8 mouse cellular contexts compared by ENCODE assay signal in genomic region chr7:133121080-133121607, GRCm38 (mm10). TPM values are rescaled to one million over a fixed set of nuclear protein-coding genes. Genes with fewer than 3 reads are reported as not detected.
DNase-seq lines count a peak whose midpoint lies in the region; ATAC-seq and TF ChIP-seq lines count a peak whose summit lies in the region.

No protein-coding gene starts in this region.

- no peak for TF ChIP-seq POLR2A in liver, adult 2 months (IDR thresholded peaks at IDR 0.05; ENCODE audit: extremely low read depth, insufficient read depth, low read length)
- TF ChIP-seq POLR2A in myocyte (IDR thresholded peaks at IDR 0.05; ENCODE audit: insufficient read length, low read depth): no peak

- H3K4me2 ChIP-seq in embryonic facial prominence, embryonic 11.5 days (ENCODE audit: low read depth, low read length): peak overlapping the region; percentile 62
- H3K4me2 ChIP-seq in hindbrain, postnatal 0 days (ENCODE audit: low read depth, low read length): peak overlapping the region; percentile 98
- H3K4me2 ChIP-seq in myocyte (ENCODE audit: low read depth): peak overlapping the region; percentile 76

- H3K79me2 ChIP-seq in liver, adult 2 months (ENCODE audit: control insufficient read depth, insufficient read depth, low read length): no peaks in the 10 kb centered on the region; the same call in 1 of the 2 replicates
- peaks cover 54% of the 10 kb centered on the region for H3K79me2 ChIP-seq in myocyte (ENCODE audit: control insufficient read depth, insufficient read depth)

- no peak for DNase-seq in liver, adult 2 months (ENCODE audit: extremely low read depth, low read depth, low spot score)
- DNase-seq in liver: no peak
- DNase-seq in embryonic facial prominence, embryonic 11.5 days (ENCODE audit: low spot score): no peak
- DNase-seq in hindbrain, postnatal 0 days (ENCODE audit: low spot score): no peak
- no peak for DNase-seq in right cerebral cortex, adult 2 months (ENCODE audit: low spot score in 2 of 2)
- no peak for DNase-seq in cerebellum, postnatal 36 days
- no peak for DNase-seq in thymus, adult 18-20 months

- H3K4me1 ChIP-seq in liver, adult 2 months (ENCODE audit: control insufficient read depth, insufficient read depth, low read length): peaks cover 7% of the 10 kb centered on the region; the same call in 1 of the 2 replicates
- 0 out of 2 replicates have a peak, but pooled peaks cover 5% of the 10 kb centered on the region for H3K4me1 ChIP-seq in embryonic facial prominence, embryonic 11.5 days (ENCODE audit: control insufficient read depth, insufficient read depth, low read length)
- peaks cover 16% of the 10 kb centered on the region for H3K4me1 ChIP-seq in hindbrain, postnatal 0 days (ENCODE audit: insufficient read depth, low read length)

- peak overlapping the region; percentile 79 for H3K4me3 ChIP-seq in liver, adult 2 months (ENCODE audit: insufficient read depth, low read depth, low read length)
- peak overlapping the region; percentile 95 for H3K4me3 ChIP-seq in embryonic facial prominence, embryonic 11.5 days (ENCODE audit: low read depth, low read length)
- peak overlapping the region; percentile 91 for H3K4me3 ChIP-seq in hindbrain, postnatal 0 days (ENCODE audit: low read length)
- peak overlapping the region; percentile 45 for H3K4me3 ChIP-seq in myocyte

- no peak overlapping the region for H3K27ac ChIP-seq in liver, adult 2 months (replicated peaks; ENCODE audit: insufficient read depth, low read depth, low read length)
- H3K27ac ChIP-seq in embryonic facial prominence, embryonic 11.5 days (replicated peaks; ENCODE audit: low read depth, low read length): peak overlapping the region; percentile 99
- H3K27ac ChIP-seq in hindbrain, postnatal 0 days: peak overlapping the region; percentile 94

- ATAC-seq in embryonic facial prominence, embryonic 11.5 days (replicated peaks; ENCODE audit: insufficient number of reproducible peaks, low FRiP score, low TSS enrichment, low read depth): no peak
- no peak for ATAC-seq in hindbrain, postnatal 0 days

- 11% methylated on average over 14 of the region's 14 CpGs for WGBS in liver, adult 2 months
- under 1% methylated on average over 14 of the region's 14 CpGs for WGBS in embryonic facial prominence, embryonic 11.5 days
- WGBS in hindbrain, postnatal 0 days: 4% methylated on average over 14 of the region's 14 CpGs

- H3K36me3 ChIP-seq in liver, adult 2 months (ENCODE audit: control insufficient read depth, insufficient read depth, low read length): no peaks in the 10 kb centered on the region
- no peaks in the 10 kb centered on the region for H3K36me3 ChIP-seq in embryonic facial prominence, embryonic 11.5 days (replicated peaks; ENCODE audit: control insufficient read depth, insufficient read depth, low read depth, low read length)
- H3K36me3 ChIP-seq in hindbrain, postnatal 0 days (ENCODE audit: insufficient read depth, low read length): no peaks in the 10 kb centered on the region
- no peaks in the 10 kb centered on the region for H3K36me3 ChIP-seq in myocyte (ENCODE audit: control insufficient read depth, insufficient read depth)

- peak overlapping the region; percentile 86 for H3ac ChIP-seq in myocyte (ENCODE audit: control insufficient read depth, insufficient read length)

- no peak for TF ChIP-seq CTCF in liver, adult 2 months (IDR thresholded peaks at IDR 0.05; ENCODE audit: low read depth, low read length)
- TF ChIP-seq CTCF in hindbrain, postnatal 0 days (IDR thresholded peaks at IDR 0.05; ENCODE audit: low read depth): no peak

- peaks cover 13% of the 10 kb centered on the region for H3K27me3 ChIP-seq in liver, adult 2 months (ENCODE audit: control insufficient read depth, insufficient read depth, low read length)
- no peaks in the 10 kb centered on the region for H3K27me3 ChIP-seq in embryonic facial prominence, embryonic 11.5 days (ENCODE audit: control insufficient read depth, insufficient read depth, low read length)
- no peaks in the 10 kb centered on the region for H3K27me3 ChIP-seq in hindbrain, postnatal 0 days (ENCODE audit: insufficient read depth, low read length)
- no peaks in the 10 kb centered on the region for H3K27me3 ChIP-seq in myocyte (ENCODE audit: control insufficient read depth, insufficient read depth, insufficient read length)

- no peaks in the 10 kb centered on the region for H3K9me3 ChIP-seq in embryonic facial prominence, embryonic 11.5 days (replicated peaks; ENCODE audit: control insufficient read depth, low read length)
- H3K9me3 ChIP-seq in hindbrain, postnatal 0 days (ENCODE audit: low read length): no peaks in the 10 kb centered on the region

- H3K9ac ChIP-seq in liver, adult 2 months (ENCODE audit: low read depth, low read length): peak overlapping the region; percentile 85; the same call in 1 of the 2 replicates
- peak overlapping the region; percentile 98 for H3K9ac ChIP-seq in embryonic facial prominence, embryonic 11.5 days (replicated peaks; ENCODE audit: low read length)
- peak overlapping the region; percentile 92 for H3K9ac ChIP-seq in hindbrain, postnatal 0 days (replicated peaks; ENCODE audit: low read length)

TF ChIP-seq in myocyte, 11 proteins besides CTCF, POLR2A, EP300 and RAD21:
- TF ChIP-seq MYOD1 (IDR thresholded peaks at IDR 0.05; ENCODE audit: control insufficient read depth in 1 of 3, insufficient read length in 2 of 3, low read depth in 2 of 3) (no peak), E2F4 (IDR thresholded peaks at IDR 0.05; ENCODE audit: insufficient read depth) (no peak), TCF3 (IDR thresholded peaks at IDR 0.05; ENCODE audit: insufficient read length, low read depth) (no peak), POLR2AphosphoS2 (IDR thresholded peaks at IDR 0.05; ENCODE audit: insufficient read length, low read depth) (no peak), REST (IDR thresholded peaks at IDR 0.05; ENCODE audit: insufficient read depth, insufficient read length) (no peak), SRF (IDR thresholded peaks at IDR 0.05; ENCODE audit: control insufficient read depth, insufficient read length, low read depth) (no peak), TCF12 (IDR thresholded peaks at IDR 0.05; ENCODE audit: insufficient read depth, poor library complexity, severe bottlenecking) (no peak), MAX (IDR thresholded peaks at IDR 0.05; ENCODE audit: low read depth) (no peak), CEBPB (IDR thresholded peaks at IDR 0.05; ENCODE audit: insufficient read depth, poor library complexity, severe bottlenecking) (no peak), MYOG (IDR thresholded peaks at IDR 0.05; ENCODE audit: control insufficient read depth in 1 of 3, insufficient read depth in 1 of 3, insufficient read length in 2 of 3, low read depth in 2 of 3) (no peak)

RNA-seq across cellular contexts. Expression of gene Fgfr2, which starts 2.0 kb away (rescaled TPM):
- 35.2 and 53.6 TPM in 2 replicates for total RNA-seq in liver, adult 2 months (2014; rRNA removed)
- 16.6 and 16.7 TPM in 2 replicates for polyA plus RNA-seq in liver, adult 2 months (2012; rRNA removed)
- 75.6 and 87.9 TPM in 2 replicates for polyA plus RNA-seq in embryonic facial prominence, embryonic 11.5 days (2014; fragmentation: Nextera tagmentation; extraction: Ambion mirVana)
- total RNA-seq in hindbrain, postnatal 0 days (2014; rRNA removed): 33.2 and 49.0 TPM in 2 replicates
- polyA plus RNA-seq in hindbrain, postnatal 0 days (2015; fragmentation: Nextera tagmentation; extraction: Ambion mirVana): 17.3 and 17.5 TPM in 2 replicates
- 0.17 TPM for polyA plus RNA-seq in myocyte (2012; fragmentation: generic; extraction: Trizol)

RNA-seq across cellular contexts. Expression of gene Ctbp2, which starts 3.0 kb away (rescaled TPM):
- total RNA-seq in liver, adult 2 months (2014; rRNA removed): 3.8 and 5.4 TPM in 2 replicates
- 2.2 and 2.5 TPM in 2 replicates for polyA plus RNA-seq in liver, adult 2 months (2012; rRNA removed)
- 129 and 131 TPM in 2 replicates for polyA plus RNA-seq in embryonic facial prominence, embryonic 11.5 days (2014; fragmentation: Nextera tagmentation; extraction: Ambion mirVana)
- total RNA-seq in hindbrain, postnatal 0 days (2014; rRNA removed): 89.0 and 105 TPM in 2 replicates
- 39.6 and 40.6 TPM in 2 replicates for polyA plus RNA-seq in hindbrain, postnatal 0 days (2015; fragmentation: Nextera tagmentation; extraction: Ambion mirVana)
- 22.4 TPM for polyA plus RNA-seq in myocyte (2012; fragmentation: generic; extraction: Trizol)

Comparison
In these comparisons a context has a peak if more than half of its experiments do, and no peak if none do; other contexts are left out.
1. H3K4me3 ChIP-seq: peak in every context shown above with its lines; median percentile 95 in embryonic facial prominence, embryonic 11.5 days; 91 in hindbrain, postnatal 0 days; 79 in liver, adult 2 months; 45 in myocyte.
2. RNA of gene Fgfr2, which starts 2.0 kb away (polyA plus RNA-seq): 75.6 to 87.9 TPM in embryonic facial prominence, embryonic 11.5 days, 17.3 to 17.5 TPM in hindbrain, postnatal 0 days and 16.6 to 16.7 TPM in liver, adult 2 months; 0.17 TPM in myocyte (single experiment); every median in the first group is over 10 times any median in the second.
3. Peak in every context shown above with its lines, with median percentiles within 50 percentile points of each other: H3K9ac ChIP-seq and H3K4me2 ChIP-seq.